Mouse (Mus musculus): ENCODE measurements around the gene Cald1.

- no peak for TF ChIP-seq CTCF (IDR thresholded peaks at IDR 0.05; ENCODE audit: low read depth)
- TF ChIP-seq EP300 (IDR thresholded peaks at IDR 0.05; ENCODE audit: low read depth) = peak; percentile 33; the same call in 1 of the 2 replicates
Observed at GRCm38 (mm10) chr6:34765721-34766120, 167.4 kb downstream of the Cald1 start.
